Mouse (Mus musculus): ENCODE measurements around the gene Slc37a1.

DNA sequence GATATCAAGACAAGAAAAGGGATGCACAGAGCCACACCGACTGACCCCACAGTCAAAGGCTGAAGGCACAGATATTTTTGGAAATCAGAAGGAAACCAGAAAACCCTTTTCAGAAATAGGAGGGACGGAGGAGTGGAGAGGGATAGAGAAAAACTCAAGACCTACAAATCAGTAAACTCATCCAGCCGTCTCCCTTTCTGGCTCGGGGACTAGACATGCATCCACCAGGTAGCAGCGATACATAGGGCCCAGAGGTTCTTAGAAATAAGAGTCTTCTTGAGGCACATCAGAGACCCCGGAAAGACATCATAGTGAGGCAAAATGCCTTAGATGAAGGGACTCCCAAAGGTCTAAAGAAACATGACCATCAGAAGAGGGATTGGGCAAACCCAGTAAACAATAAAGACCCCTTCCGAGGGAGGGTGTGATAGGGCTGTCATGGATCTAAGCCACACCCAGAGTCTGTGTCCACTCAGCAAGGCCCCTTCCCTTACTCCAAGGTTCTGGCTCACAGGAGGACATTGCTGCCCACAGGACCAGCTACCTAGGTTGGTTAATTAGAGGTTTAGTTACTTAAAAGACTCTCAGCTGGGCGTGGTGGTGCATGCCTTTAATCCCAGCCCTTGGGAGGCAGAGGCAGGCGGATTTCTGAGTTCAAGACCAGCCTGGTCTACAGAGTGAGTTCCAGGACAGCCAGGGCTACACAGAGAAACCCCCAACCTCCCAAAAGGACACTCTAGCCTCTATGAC is 14.0 kb upstream of the Slc37a1 start:
- TF ChIP-seq CTCF (IDR thresholded peaks at IDR 0.05; ENCODE audit: borderline replicate concordance, control insufficient read depth, extremely low read depth, insufficient read depth, low read length, poor library complexity) (no peak), POLR2A (IDR thresholded peaks at IDR 0.05; ENCODE audit: control insufficient read depth, extremely low read depth, insufficient read depth, low read length, poor library complexity) (no peak)

All from thymus, adult 2 months (tissue).